Mouse (Mus musculus) MEL (cell line): Measurements from ENCODE around the gene Ppard. TPM values are rescaled to one million over a fixed set of nuclear protein-coding genes. Genes with fewer than 3 reads are reported as not detected.

Source experiments
- DNase-seq: peaks from one replicate; pipeline ENCODE4 v3.0.0; 2011; ENCODE audit warnings: low read depth, low spot score
- H3K27ac ChIP-seq: 2 replicates; pipeline ENCODE4 v1.5.1; 2012; ENCODE audit warnings: low read depth, mild to moderate bottlenecking, control low read depth, low read length, moderate library complexity; ENCODE audit not compliant: control insufficient read depth
- H3K27me3 ChIP-seq, 2 experiments: fragments of 150-350 bp in 1 of 2; sonication (generic) in 1 of 2; 2 replicates each; pipeline ENCODE4 v1.6.1; 2012; ENCODE audit warnings: low read length in 2 of 2, mild to moderate bottlenecking in 2 of 2, improper control_type of control experiment in 1 of 2, moderate library complexity in 1 of 2; ENCODE audit not compliant: insufficient read depth in 2 of 2, control insufficient read depth in 1 of 2
- H3K36me3 ChIP-seq, 2 experiments: 2 replicates each; pipeline ENCODE4 v1.6.1; 2012 to 2014; ENCODE audit warnings: low read length in 2 of 2, improper control_type of control experiment in 1 of 2, inconsistent platforms in 1 of 2, mild to moderate bottlenecking in 1 of 2; ENCODE audit not compliant: insufficient read depth in 2 of 2, control insufficient read depth in 1 of 2
- H3K4me1 ChIP-seq, 2 experiments: fragments of 150-350 bp in 1 of 2; sonication (generic) in 1 of 2; 2 replicates each; pipeline ENCODE4 v1.6.1; 2012; ENCODE audit warnings: low read length in 2 of 2, improper control_type of control experiment in 1 of 2, mild to moderate bottlenecking in 1 of 2; ENCODE audit not compliant: insufficient read depth in 2 of 2, control insufficient read depth in 1 of 2
- H3K4me3 ChIP-seq, 2 experiments: fragments of 150-350 bp in 1 of 2; sonication (generic) in 1 of 2; 2 replicates each; pipeline ENCODE4 v1.5.1; 2012; ENCODE audit warnings: low read depth in 2 of 2, low read length in 2 of 2, mild to moderate bottlenecking in 2 of 2, moderate library complexity in 2 of 2, control low read depth in 1 of 2, improper control_type of control experiment in 1 of 2; ENCODE audit not compliant: control insufficient read depth in 1 of 2, insufficient read depth in 1 of 2
- H3K79me2 ChIP-seq: 2 replicates; pipeline ENCODE4 v1.6.1; 2012; ENCODE audit warnings: mild to moderate bottlenecking, low read length, moderate library complexity; ENCODE audit not compliant: control insufficient read depth, poor library complexity, insufficient read depth
- H3K9ac ChIP-seq: 2 replicates; pipeline ENCODE4 v1.6.1; 2012; ENCODE audit warnings: low read depth, mild to moderate bottlenecking, control low read depth, low read length, moderate library complexity; ENCODE audit not compliant: control insufficient read depth, poor library complexity, severe bottlenecking
- H3K9me3 ChIP-seq: fragments of 150-350 bp; sonication (generic); replicated peaks from 2 replicates; pipeline ENCODE4 v1.6.1; 2012; ENCODE audit warnings: mild to moderate bottlenecking, low read length, improper control_type of control experiment, moderate library complexity; ENCODE audit not compliant: insufficient read depth
- BHLHE40 ChIP-seq: IDR thresholded peaks from 2 replicates; pipeline ENCODE4 v1.6.1; 2012; ENCODE audit warnings: low read depth, mild to moderate bottlenecking, inconsistent platforms, low read length, improper control_type of control experiment, borderline replicate concordance
- CHD1 ChIP-seq: IDR thresholded peaks from 2 replicates; pipeline ENCODE4 v1.6.1; 2012; ENCODE audit warnings: low read depth, mild to moderate bottlenecking, inconsistent platforms, low read length, improper control_type of control experiment
- CTCF ChIP-seq, 3 experiments: IDR thresholded peaks in 2 of 3; conservative IDR thresholded peaks in 1 of 3; 2 replicates each; pipeline ENCODE4 v1.5.1; 2011 to 2012; ENCODE audit warnings: low read length in 3 of 3, low read depth in 2 of 3, mild to moderate bottlenecking in 2 of 3, improper control_type of control experiment in 1 of 3, inconsistent platforms in 1 of 3, mixed read lengths in 1 of 3, moderate library complexity in 1 of 3; ENCODE audit not compliant: control insufficient read depth in 1 of 3, insufficient read depth in 1 of 3, poor library complexity in 1 of 3, severe bottlenecking in 1 of 3
- E2F4 ChIP-seq: IDR thresholded peaks from 2 replicates; pipeline ENCODE4 v1.6.1; 2011; ENCODE audit warnings: low read depth, low read length, improper control_type of control experiment, borderline replicate concordance
- ELF1 ChIP-seq: IDR thresholded peaks from 2 replicates; pipeline ENCODE4 v1.6.1; 2014; ENCODE audit warnings: low read depth, mild to moderate bottlenecking, inconsistent platforms, low read length, improper control_type of control experiment, moderate library complexity
- ETS1 ChIP-seq: IDR thresholded peaks from 2 replicates; pipeline ENCODE4 v1.6.1; 2012; ENCODE audit warnings: low read depth, mild to moderate bottlenecking, inconsistent platforms, low read length, improper control_type of control experiment, moderate library complexity
- MAFK ChIP-seq: IDR thresholded peaks from 2 replicates; pipeline ENCODE4 v1.6.1; 2011; ENCODE audit warnings: low read depth, mild to moderate bottlenecking, low read length, improper control_type of control experiment, borderline replicate concordance
- MAZ ChIP-seq: IDR thresholded peaks from 2 replicates; pipeline ENCODE4 v1.6.1; 2012; ENCODE audit warnings: low read depth, mild to moderate bottlenecking, inconsistent platforms, low read length, improper control_type of control experiment
- MEF2A ChIP-seq: IDR thresholded peaks from 2 replicates; pipeline ENCODE4 v1.6.1; 2014; ENCODE audit warnings: low read depth, mild to moderate bottlenecking, inconsistent platforms, low read length, improper control_type of control experiment; ENCODE audit not compliant: poor library complexity, insufficient replicate concordance, severe bottlenecking; ENCODE audit errors: extremely low read depth
- MYB ChIP-seq: IDR thresholded peaks from 2 replicates; pipeline ENCODE4 v1.6.1; 2011; ENCODE audit warnings: mild to moderate bottlenecking, low read depth, low read length, improper control_type of control experiment
- POLR2AphosphoS2 ChIP-seq: IDR thresholded peaks from 2 replicates; pipeline ENCODE4 v1.6.1; 2011; ENCODE audit warnings: low read length, improper control_type of control experiment
- RAD21 ChIP-seq: IDR thresholded peaks from 2 replicates; pipeline ENCODE4 v1.6.1; 2011; ENCODE audit warnings: mild to moderate bottlenecking, low read depth, low read length, improper control_type of control experiment
- RCOR1 ChIP-seq: IDR thresholded peaks from 2 replicates; pipeline ENCODE4 v1.6.1; 2012; ENCODE audit warnings: low read depth, mild to moderate bottlenecking, inconsistent platforms, low read length, improper control_type of control experiment
- SIN3A ChIP-seq: IDR thresholded peaks from 2 replicates; pipeline ENCODE4 v1.6.1; 2012; ENCODE audit warnings: low read length, improper control_type of control experiment, inconsistent platforms
- SMC3 ChIP-seq: IDR thresholded peaks from 2 replicates; pipeline ENCODE4 v1.6.1; 2011; ENCODE audit warnings: low read depth, low read length, improper control_type of control experiment
- TAL1 ChIP-seq: IDR thresholded peaks from 2 replicates; pipeline ENCODE4 v1.6.1; 2012; ENCODE audit warnings: mild to moderate bottlenecking, inconsistent platforms, low read length, moderate library complexity, mixed read lengths
- TBP ChIP-seq: IDR thresholded peaks from 2 replicates; pipeline ENCODE4 v1.8.0; 2011; ENCODE audit warnings: low read depth, low read length, improper control_type of control experiment
- TCF12 ChIP-seq: IDR thresholded peaks from 2 replicates; pipeline ENCODE4 v1.6.1; 2014; ENCODE audit warnings: low read depth, mild to moderate bottlenecking, inconsistent platforms, low read length, improper control_type of control experiment, moderate library complexity
- ZNF384 ChIP-seq: IDR thresholded peaks from 2 replicates; pipeline ENCODE4 v1.6.1; 2012; ENCODE audit warnings: low read depth, mild to moderate bottlenecking, inconsistent platforms, low read length, improper control_type of control experiment
- polyA plus RNA-seq, 2 experiments: library from polyadenylated mRNA; stranded (reverse) in 1 of 2; unstranded in 1 of 2; fragments of >175 nt in 1 of 2; fragments of >200 nt in 1 of 2; gene quantifications; 2 replicates each; pipeline versions ENCODE4 v1.2.1 to v1.2.4; 2012; ENCODE audit warnings: low replicate concordance in 2 of 2, low read depth in 1 of 2; ENCODE audit not compliant: insufficient read length in 2 of 2, insufficient read depth in 1 of 2, missing spikeins in 1 of 2
- total RNA-seq: library from RNA; depleted of rRNA; stranded (reverse); fragments of 300-350 nt; gene quantifications from 2 replicates; pipeline ENCODE4 v1.2.3, GENCODE M21; 2012

Gene Ppard
- total and polyA plus RNA-seq, 3 experiments = 3.5 to 12.7 TPM; not detected in 1

DNA sequence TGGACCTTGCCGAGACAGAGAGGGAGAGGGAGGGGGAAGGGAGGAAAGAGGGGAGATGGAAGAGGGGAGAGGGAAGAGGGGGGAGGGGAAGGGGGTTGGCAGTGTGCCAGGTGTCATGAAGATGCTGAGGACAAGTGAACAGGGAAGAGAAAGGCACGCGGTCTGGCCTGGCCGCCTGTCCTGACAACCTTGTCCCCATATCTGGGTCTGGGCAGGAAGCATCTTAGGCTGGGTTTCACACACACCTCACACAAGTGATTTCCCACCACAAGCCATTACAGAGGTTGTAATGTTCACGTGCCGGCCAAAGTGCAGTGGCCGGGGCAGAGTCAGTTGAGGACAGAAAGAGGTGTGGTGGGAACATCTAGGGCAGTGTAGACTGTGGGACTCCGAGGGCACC lies 55.1 kb downstream of the Ppard start:
- Histone ChIP-seq H3K27ac (no peak overlapping the region), H3K36me3 (peaks cover 0 to 3% of the 10 kb centered on the region in 2 experiments; a peak in 1 of 4 replicates), H3K9ac (no peak overlapping the region)

DNA sequence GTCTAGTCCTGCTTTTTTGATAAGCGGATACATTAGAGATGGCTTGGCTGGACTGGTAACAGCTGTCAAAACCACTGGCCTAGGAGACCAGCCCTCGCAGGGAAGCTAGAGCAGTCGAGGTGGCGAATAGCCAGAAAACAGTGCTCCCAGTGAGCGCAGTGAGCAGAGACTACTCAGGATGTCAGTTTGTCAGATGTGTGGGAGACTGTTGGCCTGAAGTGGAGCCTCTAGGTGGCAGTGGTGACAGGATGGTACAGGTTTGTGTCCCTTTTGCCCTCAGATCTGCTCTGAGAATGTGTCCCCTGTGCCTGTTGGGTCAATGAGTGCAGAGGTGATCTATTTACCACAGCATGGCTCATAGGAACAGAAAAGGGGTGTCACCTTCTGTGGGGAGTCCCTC lies 55.5 kb downstream of the Ppard start:
- TF ChIP-seq RAD21 (peak; percentile 17; the same call in 1 of the 2 replicates), ZNF384 (no peak), CHD1 (no peak), SMC3 (peak; percentile 27; the same call in 1 of the 2 replicates), MAFK (no peak), CTCF (IDR thresholded peaks at IDR 0.05 in 2 of 3, conservative IDR thresholded peaks at IDR 0.05 in 1 of 3; ENCODE audit: control insufficient read depth in 1 of 3, insufficient read depth in 1 of 3, low read depth in 2 of 3, low read length in 3 of 3, poor library complexity in 1 of 3, severe bottlenecking in 1 of 3) (peak; percentile 38 to 58 (median 47)), BHLHE40 (no peak)
- TF ChIP-seq, all 39 proteins: peak for 3
- Histone ChIP-seq H3K36me3 (peaks cover 0 to 3% of the 10 kb centered on the region in 2 experiments; a peak in 1 of 4 replicates), H3K27me3 (no peaks in the 10 kb centered on the region), H3K4me1 (peaks cover 11 to 16% of the 10 kb centered on the region in 2 experiments), H3K79me2 (no peaks in the 10 kb centered on the region), H3K9me3 (no peaks in the 10 kb centered on the region), H3K9ac (no peak overlapping the region), H3K27ac (no peak overlapping the region), H3K4me3 (no peak overlapping the region)
- DNase-seq = peak; percentile 57

More for the DNA sequence above, 55.1 kb downstream of the Ppard start:
- Histone ChIP-seq H3K9me3 (no peaks in the 10 kb centered on the region), H3K4me3 (no peak overlapping the region), H3K4me1 (peaks cover 11 to 16% of the 10 kb centered on the region in 2 experiments), H3K79me2 (no peaks in the 10 kb centered on the region), H3K27me3 (no peaks in the 10 kb centered on the region)
- no peak for DNase-seq
- TF ChIP-seq TBP = no peak
- TF ChIP-seq ELF1 = no peak
- TF ChIP-seq MAFK = no peak
- TF ChIP-seq MEF2A = no peak
- TF ChIP-seq TAL1 = no peak
- no peak for TF ChIP-seq SIN3A
- no peak for TF ChIP-seq E2F4
- no peak for TF ChIP-seq MAZ
- no peak for TF ChIP-seq ETS1
- no peak for TF ChIP-seq POLR2AphosphoS2
- no peak for TF ChIP-seq TCF12
- no peak for TF ChIP-seq MYB
- TF ChIP-seq RCOR1 = no peak
